Mouse (Mus musculus): ENCODE measurements around the gene Scn7a. TPM values are rescaled to one million over a fixed set of nuclear protein-coding genes. Genes with fewer than 3 reads are reported as not detected.

The Scn7a gene
- polyA plus RNA-seq (2012; rRNA removed), result 0.79 and 1.2 TPM in 2 replicates

GRCm38 (mm10) chr2:66784765-66785164 is at the start of gene Scn7a:
Gene Scn7a, minus strand, starts transcription at chr2:66784914.
- Histone ChIP-seq H3K4me1 (ENCODE audit: control insufficient read depth, insufficient read depth, low read length) (no peaks in the 10 kb centered on the region), H3K27ac (ENCODE audit: insufficient read depth, low read length) (no peak within 1 kb of the TSS), H3K4me3 (ENCODE audit: insufficient read depth, low read length) (no peak within 1 kb of the TSS)
- TF ChIP-seq POLR2A (IDR thresholded peaks at IDR 0.05; ENCODE audit: extremely low read depth, insufficient read depth, low read length), result no peak
- TF ChIP-seq CTCF (IDR thresholded peaks at IDR 0.05; ENCODE audit: extremely low read depth, insufficient read depth, low read length), result no peak

DNA sequence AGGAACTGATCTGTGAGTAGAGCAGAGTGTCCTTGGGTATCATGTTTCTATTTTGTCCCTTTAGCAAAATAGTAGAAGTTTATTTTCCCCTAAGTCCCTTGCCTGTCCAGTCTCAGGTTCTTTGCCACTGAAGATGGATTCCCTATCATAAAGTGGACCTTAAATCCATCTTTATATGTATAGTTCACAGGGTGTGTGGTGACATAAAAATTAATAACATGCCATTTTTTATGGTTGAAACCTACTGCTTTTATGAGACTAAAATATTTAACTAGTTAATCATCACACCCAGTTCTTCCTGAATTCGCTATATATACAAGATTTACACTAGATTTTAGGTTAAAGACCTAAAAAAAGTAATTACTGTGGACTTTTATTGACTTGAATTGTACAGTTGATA is 43.0 kb upstream of the Scn7a start:
- no peaks in the 10 kb centered on the region for H3K4me1 ChIP-seq (ENCODE audit: control insufficient read depth, insufficient read depth, low read length)
- no peak for TF ChIP-seq CTCF (IDR thresholded peaks at IDR 0.05; ENCODE audit: extremely low read depth, insufficient read depth, low read length)
- H3K27ac ChIP-seq (ENCODE audit: insufficient read depth, low read length), result no peak overlapping the region
- no peak overlapping the region for H3K4me3 ChIP-seq (ENCODE audit: insufficient read depth, low read length)

DNA sequence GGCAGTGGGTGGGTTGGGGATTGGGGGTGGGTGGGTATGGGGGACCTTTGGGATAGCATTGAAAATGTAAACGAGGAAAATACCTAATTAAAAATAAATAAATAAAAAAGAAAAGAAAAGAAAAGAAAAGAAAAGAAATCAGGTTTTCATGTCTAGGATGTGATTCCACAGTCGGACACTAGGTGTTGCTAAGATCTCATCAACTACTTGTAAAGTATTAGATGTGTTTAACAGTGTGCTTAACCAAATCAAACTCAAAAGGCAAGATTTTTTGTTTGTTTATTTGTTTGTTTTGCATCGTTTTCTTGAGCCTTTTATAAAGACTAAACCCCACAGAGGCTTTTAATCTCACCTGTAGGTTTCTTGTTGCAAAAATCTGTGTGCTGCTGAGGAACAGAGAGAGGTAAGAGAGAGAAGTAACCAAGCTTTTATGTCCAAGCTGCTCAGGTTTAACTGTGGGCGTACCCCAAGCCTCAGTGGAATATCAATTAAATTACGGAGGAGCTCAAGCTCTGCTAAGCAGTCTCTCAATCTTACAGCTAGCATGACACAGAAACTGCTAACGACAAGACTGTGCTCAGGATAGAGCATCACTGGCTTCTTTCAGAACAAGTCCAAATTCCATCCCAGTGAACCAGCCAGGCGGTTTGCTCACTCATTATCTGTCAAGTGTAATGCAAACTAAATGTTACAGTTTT is 35.3 kb upstream of the Scn7a start:
- Histone ChIP-seq H3K4me3 (ENCODE audit: insufficient read depth, low read length) (no peak overlapping the region), H3K27ac (ENCODE audit: insufficient read depth, low read length) (no peak overlapping the region), H3K4me1 (ENCODE audit: control insufficient read depth, insufficient read depth, low read length) (no peaks in the 10 kb centered on the region)
- TF ChIP-seq POLR2A (IDR thresholded peaks at IDR 0.05; ENCODE audit: extremely low read depth, insufficient read depth, low read length), result no peak
- TF ChIP-seq CTCF (IDR thresholded peaks at IDR 0.05; ENCODE audit: extremely low read depth, insufficient read depth, low read length), result no peak

GRCm38 (mm10) chr2:66799676-66800249 is 15.0 kb upstream of the Scn7a start:
- no peak for TF ChIP-seq POLR2A (IDR thresholded peaks at IDR 0.05; ENCODE audit: extremely low read depth, insufficient read depth, low read length)
- no peak for TF ChIP-seq CTCF (IDR thresholded peaks at IDR 0.05; ENCODE audit: extremely low read depth, insufficient read depth, low read length)
- Histone ChIP-seq H3K4me1 (ENCODE audit: control insufficient read depth, insufficient read depth, low read length) (no peaks in the 10 kb centered on the region), H3K27ac (ENCODE audit: insufficient read depth, low read length) (no peak overlapping the region), H3K4me3 (ENCODE audit: insufficient read depth, low read length) (no peak overlapping the region)

DNA sequence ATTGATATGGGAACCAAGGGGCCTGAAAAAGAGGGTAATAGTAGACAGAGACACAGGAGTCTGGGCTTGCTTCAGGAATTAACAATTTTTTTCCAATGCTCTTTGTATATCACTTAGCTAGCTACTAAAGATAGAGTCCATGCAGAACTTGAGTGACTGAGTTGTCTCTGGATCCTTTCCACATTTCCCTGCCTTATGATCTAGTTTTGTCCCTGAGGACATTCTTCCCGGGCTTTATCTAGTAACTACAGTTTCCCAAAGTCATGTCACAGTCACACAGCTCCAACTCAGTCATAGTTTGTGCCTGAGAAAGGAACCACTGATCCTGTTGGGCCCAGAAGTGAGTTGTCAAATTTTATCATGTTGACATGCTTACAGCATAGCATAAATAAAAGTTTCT is 12.8 kb upstream of the Scn7a start:
- TF ChIP-seq CTCF (IDR thresholded peaks at IDR 0.05; ENCODE audit: extremely low read depth, insufficient read depth, low read length) (no peak), POLR2A (IDR thresholded peaks at IDR 0.05; ENCODE audit: extremely low read depth, insufficient read depth, low read length) (no peak)
- no peak overlapping the region for H3K27ac ChIP-seq (ENCODE audit: insufficient read depth, low read length)

DNA sequence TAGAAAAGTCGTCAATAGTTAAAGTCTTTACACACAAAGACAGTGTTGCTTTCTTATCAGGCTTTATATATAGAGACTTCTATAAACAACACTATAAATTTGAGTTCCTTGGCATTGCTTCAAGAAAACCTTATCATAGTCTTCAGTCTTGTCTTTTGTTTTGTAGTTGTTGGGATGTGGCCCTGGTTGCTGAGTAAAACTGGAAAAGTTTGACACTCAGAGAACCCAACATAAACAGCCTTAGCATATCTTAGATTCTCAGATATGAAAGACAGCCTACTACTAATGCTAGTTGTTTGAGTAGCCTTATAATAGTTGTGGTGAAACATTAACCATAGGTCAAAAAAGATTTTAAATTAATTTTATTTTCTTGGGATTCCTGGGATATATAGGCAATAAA is 6.9 kb upstream of the Scn7a start:
- TF ChIP-seq CTCF (IDR thresholded peaks at IDR 0.05; ENCODE audit: extremely low read depth, insufficient read depth, low read length) (no peak), POLR2A (IDR thresholded peaks at IDR 0.05; ENCODE audit: extremely low read depth, insufficient read depth, low read length) (no peak)
- H3K4me3 ChIP-seq (ENCODE audit: insufficient read depth, low read length), result no peak overlapping the region

More for the DNA sequence above, 12.8 kb upstream of the Scn7a start:
- H3K4me3 ChIP-seq (ENCODE audit: insufficient read depth, low read length), result no peak overlapping the region
- H3K4me1 ChIP-seq (ENCODE audit: control insufficient read depth, insufficient read depth, low read length), result no peaks in the 10 kb centered on the region

DNA sequence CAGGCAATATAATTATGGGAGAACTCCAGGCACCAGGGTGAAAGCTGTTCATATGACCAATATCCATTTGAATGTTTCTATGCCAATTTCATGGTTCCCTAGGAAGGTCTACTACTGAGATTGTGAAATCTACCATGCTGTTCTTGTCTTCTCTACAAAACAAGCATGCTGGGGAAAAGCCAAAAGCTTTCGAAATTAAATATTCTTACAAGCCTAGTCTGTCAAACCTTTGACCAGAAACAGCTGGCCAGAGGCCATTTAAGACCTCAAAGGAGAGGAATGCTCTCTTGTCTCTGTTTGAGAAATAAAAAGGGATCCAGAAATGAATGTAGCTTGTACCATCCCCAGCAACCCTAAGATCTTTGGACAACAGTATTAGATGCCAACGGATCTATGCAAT is 3.8 kb downstream of the Scn7a start:
- no peak overlapping the region for H3K27ac ChIP-seq (ENCODE audit: insufficient read depth, low read length)
- TF ChIP-seq CTCF (IDR thresholded peaks at IDR 0.05; ENCODE audit: extremely low read depth, insufficient read depth, low read length), result no peak
- TF ChIP-seq POLR2A (IDR thresholded peaks at IDR 0.05; ENCODE audit: extremely low read depth, insufficient read depth, low read length), result no peak
- no peak overlapping the region for H3K4me3 ChIP-seq (ENCODE audit: insufficient read depth, low read length)
- H3K4me1 ChIP-seq (ENCODE audit: control insufficient read depth, insufficient read depth, low read length), result no peaks in the 10 kb centered on the region

More for the DNA sequence above, 6.9 kb upstream of the Scn7a start:
- no peak overlapping the region for H3K27ac ChIP-seq (ENCODE audit: insufficient read depth, low read length)
- no peaks in the 10 kb centered on the region for H3K4me1 ChIP-seq (ENCODE audit: control insufficient read depth, insufficient read depth, low read length)

DNA sequence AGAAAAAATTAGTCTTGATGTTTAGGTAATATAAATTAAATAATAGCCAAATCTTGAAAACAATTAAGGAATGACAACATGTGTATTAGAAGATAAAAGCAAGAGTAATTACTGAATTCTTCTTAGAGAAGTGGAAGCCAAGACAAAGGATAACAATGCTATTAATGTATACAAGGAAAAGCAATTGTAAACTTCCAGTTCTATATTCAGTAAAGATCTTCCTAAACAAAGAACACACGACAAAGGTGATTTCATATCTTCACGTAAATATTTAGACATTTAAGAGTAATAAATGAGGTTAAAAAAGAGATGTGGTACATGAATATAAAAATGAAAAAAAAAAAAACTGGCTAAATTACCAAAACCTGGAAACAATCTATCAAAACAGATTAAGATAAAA is 16.7 kb downstream of the Scn7a start:
- Histone ChIP-seq H3K27ac (ENCODE audit: insufficient read depth, low read length) (no peak overlapping the region), H3K4me3 (ENCODE audit: insufficient read depth, low read length) (no peak overlapping the region)

DNA sequence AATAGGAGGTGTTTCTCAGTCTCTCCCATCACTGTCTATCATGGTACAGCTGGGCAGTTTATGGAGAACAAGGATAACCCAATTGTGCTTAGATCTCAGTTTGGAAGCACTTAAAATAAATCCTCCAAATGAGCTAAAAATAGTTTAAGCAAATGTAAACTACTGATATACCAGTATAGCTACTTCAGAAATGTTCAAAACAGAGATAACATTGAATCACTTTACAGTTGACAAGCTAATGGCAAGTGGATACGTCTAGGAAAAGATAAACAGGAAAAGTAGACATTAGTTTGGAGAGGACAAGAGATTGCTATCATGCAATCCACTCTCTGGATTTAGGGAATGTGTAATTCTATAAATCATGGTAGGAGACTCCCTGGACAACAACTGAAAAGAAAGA is 19.5 kb downstream of the Scn7a start:
- Histone ChIP-seq H3K27ac (ENCODE audit: insufficient read depth, low read length) (no peak overlapping the region), H3K4me3 (ENCODE audit: insufficient read depth, low read length) (no peak overlapping the region), H3K4me1 (ENCODE audit: control insufficient read depth, insufficient read depth, low read length) (no peaks in the 10 kb centered on the region)
- TF ChIP-seq POLR2A (IDR thresholded peaks at IDR 0.05; ENCODE audit: extremely low read depth, insufficient read depth, low read length) (no peak), CTCF (IDR thresholded peaks at IDR 0.05; ENCODE audit: extremely low read depth, insufficient read depth, low read length) (no peak)

More for the DNA sequence above, 16.7 kb downstream of the Scn7a start:
- TF ChIP-seq POLR2A (IDR thresholded peaks at IDR 0.05; ENCODE audit: extremely low read depth, insufficient read depth, low read length), result no peak
- no peak for TF ChIP-seq CTCF (IDR thresholded peaks at IDR 0.05; ENCODE audit: extremely low read depth, insufficient read depth, low read length)
- H3K4me1 ChIP-seq (ENCODE audit: control insufficient read depth, insufficient read depth, low read length), result no peaks in the 10 kb centered on the region

DNA sequence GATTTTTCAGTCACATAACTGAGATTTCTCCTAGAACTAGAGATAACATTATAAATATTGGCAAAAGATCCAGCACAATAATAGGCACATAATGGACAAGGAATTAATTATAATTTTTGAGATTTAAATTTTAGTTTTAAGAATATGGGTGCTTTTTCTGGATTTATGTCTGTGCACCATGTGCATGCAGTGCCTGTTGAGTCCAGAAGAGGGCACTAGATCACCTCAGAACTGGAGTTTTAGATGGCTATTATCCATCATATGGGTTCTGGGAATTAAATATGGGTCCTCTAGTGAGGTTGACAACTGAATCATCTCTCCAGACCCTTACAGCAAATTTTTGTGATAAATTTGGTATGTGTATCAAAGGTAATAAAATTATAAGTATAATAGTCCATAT is 21.8 kb downstream of the Scn7a start:
- no peak overlapping the region for H3K27ac ChIP-seq (ENCODE audit: insufficient read depth, low read length)
- H3K4me3 ChIP-seq (ENCODE audit: insufficient read depth, low read length), result no peak overlapping the region
- no peaks in the 10 kb centered on the region for H3K4me1 ChIP-seq (ENCODE audit: control insufficient read depth, insufficient read depth, low read length)
- TF ChIP-seq POLR2A (IDR thresholded peaks at IDR 0.05; ENCODE audit: extremely low read depth, insufficient read depth, low read length), result no peak
- TF ChIP-seq CTCF (IDR thresholded peaks at IDR 0.05; ENCODE audit: extremely low read depth, insufficient read depth, low read length), result no peak

Data from cortical plate, adult 2 months (tissue).